Mouse (Mus musculus) CH12.LX (cell line): ENCODE data around the gene Urm1. TPM values are rescaled to one million over a fixed set of nuclear protein-coding genes. Genes with fewer than 3 reads are reported as not detected.

Experiments used
- DNase-seq: peaks from one replicate; pipeline ENCODE4 v3.0.0-alpha.2; 2013; ENCODE audit errors: extremely low read depth
- H3K27ac ChIP-seq: 2 replicates; pipeline ENCODE4 v1.5.1; 2012; ENCODE audit warnings: low read depth, mild to moderate bottlenecking, control low read depth, moderate library complexity; ENCODE audit not compliant: insufficient read depth
- H3K27me3 ChIP-seq: replicated peaks from 2 replicates; pipeline ENCODE3; 2012; ENCODE audit warnings: inconsistent platforms
- H3K36me3 ChIP-seq, 2 experiments: replicated peaks in 1 of 2; 2 replicates each; pipeline versions ENCODE3 to v1.6.1; 2012; ENCODE audit warnings: inconsistent platforms in 1 of 2, low read length in 1 of 2, mild to moderate bottlenecking in 1 of 2, mixed read lengths in 1 of 2, moderate library complexity in 1 of 2; ENCODE audit not compliant: control insufficient read depth in 1 of 2, insufficient read depth in 1 of 2
- H3K4me1 ChIP-seq, 2 experiments: 2 replicates each; pipeline ENCODE4 v1.6.1; 2012; ENCODE audit warnings: inconsistent platforms in 1 of 2, moderate library complexity in 1 of 2; ENCODE audit not compliant: insufficient read depth in 2 of 2, control insufficient read depth in 1 of 2
- H3K4me2 ChIP-seq: 2 replicates; pipeline ENCODE4 v1.6.1; 2012; ENCODE audit warnings: low read depth, mild to moderate bottlenecking, control low read depth; ENCODE audit not compliant: poor library complexity, insufficient read depth, severe bottlenecking
- H3K4me3 ChIP-seq, 3 experiments: fragments of 150-350 bp in 1 of 3; sonication (generic) in 1 of 3; replicated peaks in 1 of 3; 2 replicates each; pipeline versions ENCODE3 to v1.5.1; 2011 to 2012; ENCODE audit warnings: low read depth in 2 of 3, low read length in 2 of 3, mild to moderate bottlenecking in 2 of 3, moderate library complexity in 2 of 3, control low read depth in 1 of 3, improper control_type of control experiment in 1 of 3, inconsistent platforms in 1 of 3, mixed read lengths in 1 of 3; ENCODE audit not compliant: poor library complexity in 1 of 3
- H3K79me2 ChIP-seq: replicated peaks from 2 replicates; pipeline ENCODE4 v1.6.1; 2012; ENCODE audit warnings: mild to moderate bottlenecking, moderate library complexity; ENCODE audit not compliant: control insufficient read depth, poor library complexity, insufficient read depth, severe bottlenecking; ENCODE audit errors: extremely low read depth
- H3K9ac ChIP-seq: 2 replicates; pipeline ENCODE4 v1.6.1; 2012; ENCODE audit warnings: low read depth, mild to moderate bottlenecking, control low read depth, moderate library complexity; ENCODE audit not compliant: insufficient read depth
- H3K9me3 ChIP-seq: replicated peaks from 2 replicates; pipeline ENCODE3; 2012; ENCODE audit warnings: low read length, inconsistent platforms, mixed read lengths
- BHLHE40 ChIP-seq: IDR thresholded peaks from 2 replicates; pipeline ENCODE4 v1.6.1; 2011; ENCODE audit warnings: mild to moderate bottlenecking, low read depth, low read length, improper control_type of control experiment
- CHD1 ChIP-seq: IDR thresholded peaks from 2 replicates; pipeline ENCODE4 v1.6.1; 2012; ENCODE audit warnings: low read depth, low read length, improper control_type of control experiment, inconsistent platforms
- CHD2 ChIP-seq: IDR thresholded peaks from 2 replicates; pipeline ENCODE4 v1.6.1; 2011; ENCODE audit warnings: low read length, improper control_type of control experiment
- CTCF ChIP-seq, 2 experiments: IDR thresholded peaks in 1 of 2; conservative IDR thresholded peaks in 1 of 2; 2 replicates each; pipeline ENCODE4 v1.5.1; 2011 to 2012; ENCODE audit warnings: low read depth in 2 of 2, low read length in 2 of 2, improper control_type of control experiment in 1 of 2, inconsistent platforms in 1 of 2, mild to moderate bottlenecking in 1 of 2, moderate library complexity in 1 of 2
- E2F4 ChIP-seq: IDR thresholded peaks from 2 replicates; pipeline ENCODE4 v1.6.1; 2011; ENCODE audit warnings: low read depth, low read length, improper control_type of control experiment; ENCODE audit not compliant: insufficient replicate concordance
- ELF1 ChIP-seq: IDR thresholded peaks from 2 replicates; pipeline ENCODE4 v1.6.1; 2014; ENCODE audit warnings: low read depth, mild to moderate bottlenecking, inconsistent platforms, low read length, improper control_type of control experiment
- GABPA ChIP-seq: IDR thresholded peaks from 2 replicates; pipeline ENCODE4 v1.6.1; 2012; ENCODE audit warnings: low read depth, low read length, improper control_type of control experiment, inconsistent platforms; ENCODE audit not compliant: insufficient replicate concordance
- IRF4 ChIP-seq: IDR thresholded peaks from 2 replicates; pipeline ENCODE4 v1.6.1; 2014; ENCODE audit warnings: low read depth, mild to moderate bottlenecking, inconsistent platforms, low read length, improper control_type of control experiment
- KAT2A ChIP-seq: IDR thresholded peaks from 2 replicates; pipeline ENCODE4 v1.6.1; 2012; ENCODE audit warnings: low read length, improper control_type of control experiment, inconsistent platforms; ENCODE audit not compliant: insufficient replicate concordance
- MAFK ChIP-seq: IDR thresholded peaks from 2 replicates; pipeline ENCODE4 v1.6.1; 2011; ENCODE audit warnings: low read length, improper control_type of control experiment; ENCODE audit not compliant: insufficient replicate concordance
- MAX ChIP-seq: IDR thresholded peaks from 2 replicates; pipeline ENCODE4 v1.6.1; 2011; ENCODE audit warnings: low read length, improper control_type of control experiment
- MAZ ChIP-seq: IDR thresholded peaks from 2 replicates; pipeline ENCODE4 v1.6.1; 2012; ENCODE audit warnings: low read depth, mild to moderate bottlenecking, inconsistent platforms, low read length, improper control_type of control experiment, moderate library complexity
- MEF2A ChIP-seq: IDR thresholded peaks from 2 replicates; pipeline ENCODE4 v1.6.1; 2014; ENCODE audit warnings: low read depth, mild to moderate bottlenecking, inconsistent platforms, low read length, improper control_type of control experiment, borderline replicate concordance
- MXI1 ChIP-seq: IDR thresholded peaks from 2 replicates; pipeline ENCODE4 v1.6.1; 2011; ENCODE audit warnings: mild to moderate bottlenecking, low read depth, low read length, improper control_type of control experiment
- MYC ChIP-seq: IDR thresholded peaks from 2 replicates; pipeline ENCODE4 v1.6.1; 2011; ENCODE audit warnings: low read depth, mild to moderate bottlenecking, improper control_type of control experiment, low read length
- PAX5 ChIP-seq: IDR thresholded peaks from 2 replicates; pipeline ENCODE4 v1.6.1; 2012; ENCODE audit warnings: low read length, inconsistent platforms, mixed read lengths
- POLR2A ChIP-seq: IDR thresholded peaks from 2 replicates; pipeline ENCODE4 v1.6.1; 2011; ENCODE audit warnings: low read depth, mild to moderate bottlenecking, improper control_type of control experiment, low read length
- RAD21 ChIP-seq: IDR thresholded peaks from 2 replicates; pipeline ENCODE4 v1.6.1; 2011; ENCODE audit warnings: low read depth, mild to moderate bottlenecking, low read length, improper control_type of control experiment, moderate library complexity
- RCOR1 ChIP-seq: conservative IDR thresholded peaks from 2 replicates; pipeline ENCODE4 v1.6.1; 2012; ENCODE audit warnings: low read depth, mild to moderate bottlenecking, inconsistent platforms, low read length, improper control_type of control experiment
- SIN3A ChIP-seq: IDR thresholded peaks from 2 replicates; pipeline ENCODE4 v1.6.1; 2012; ENCODE audit warnings: low read length, improper control_type of control experiment, inconsistent platforms
- SMC3 ChIP-seq: IDR thresholded peaks from 2 replicates; pipeline ENCODE4 v1.6.1; 2011; ENCODE audit warnings: low read depth, low read length, improper control_type of control experiment
- TBP ChIP-seq: conservative IDR thresholded peaks from 2 replicates; pipeline ENCODE4 v1.6.1; 2011; ENCODE audit warnings: low read depth, low read length, improper control_type of control experiment
- TCF12 ChIP-seq: IDR thresholded peaks from 2 replicates; pipeline ENCODE4 v1.6.1; 2014; ENCODE audit warnings: low read depth, mild to moderate bottlenecking, inconsistent platforms, low read length, improper control_type of control experiment
- USF1 ChIP-seq: IDR thresholded peaks from 2 replicates; pipeline ENCODE4 v1.6.1; 2014; ENCODE audit warnings: low read depth, mild to moderate bottlenecking, inconsistent platforms, low read length, improper control_type of control experiment
- ZKSCAN1 ChIP-seq: IDR thresholded peaks from 2 replicates; pipeline ENCODE4 v1.6.1; 2012; ENCODE audit warnings: low read depth, inconsistent platforms, low read length, improper control_type of control experiment, borderline replicate concordance
- ZMIZ1 ChIP-seq: IDR thresholded peaks from 2 replicates; pipeline ENCODE4 v1.6.1; 2012; ENCODE audit warnings: low read depth, mild to moderate bottlenecking, inconsistent platforms, low read length, improper control_type of control experiment
- ZNF384 ChIP-seq: IDR thresholded peaks from 2 replicates; pipeline ENCODE4 v1.6.1; 2012; ENCODE audit warnings: low read depth, low read length, improper control_type of control experiment, inconsistent platforms
- dilution Hi-C: fragments of 300-500 bp; cut with MboI; formaldehyde crosslinking; loops from 2 replicates; pipeline ENCODE4 v1.14.3; 2020; ENCODE audit warnings: low sequenced_read_pairs; ENCODE audit not compliant: extremely low pct_unique_long_range_greater_than_20kb, extremely low pct_ligation_motif_present
- in situ Hi-C: fragments of 300-500 bp; cut with MboI; formaldehyde crosslinking; loops from 3 replicates; pipeline ENCODE4 v1.14.3; 2019; ENCODE audit warnings: low sequenced_read_pairs, low pct_ligation_motif_present, low pct_unique_long_range_greater_than_20kb, mixed read lengths
- polyA plus RNA-seq: library from polyadenylated mRNA; unstranded; fragments of >175 nt; gene quantifications from 2 replicates; pipeline ENCODE4 v1.2.1, GENCODE M21; 2012; ENCODE audit warnings: low read depth; ENCODE audit not compliant: insufficient read length
- total RNA-seq, 2 experiments: library from RNA; depleted of rRNA; stranded (reverse); fragments of 300-350 nt in 1 of 2; fragments of >200 nt in 1 of 2; gene quantifications; 2 replicates each; pipeline ENCODE4 v1.2.3; 2012 to 2014

Urm1 gene
- total and polyA plus RNA-seq, 3 experiments, result 25.6 to 31.9 (median 29.2) TPM

- Histone ChIP-seq H3K4me2 (no peak overlapping the region), H3K27ac (no peak overlapping the region), H3K79me2 (peaks cover 33% of the 10 kb centered on the region), H3K9ac (no peak overlapping the region), H3K36me3 (peaks cover 20 to 65% of the 10 kb centered on the region in 2 experiments), H3K4me3 (no peak overlapping the region), H3K9me3 (no peaks in the 10 kb centered on the region), H3K4me1 (peaks cover 5 to 13% of the 10 kb centered on the region in 2 experiments; a peak in 3 of 4 replicates), H3K27me3 (no peaks in the 10 kb centered on the region)
- dilution Hi-C loops (no loop called here), in situ Hi-C loops (no loop called here)
- DNase-seq, result no peak
- TF ChIP-seq POLR2A (no peak), ZKSCAN1 (no peak), CHD2 (no peak), ZNF384 (no peak), ELF1 (no peak), TCF12 (no peak), CTCF (conservative IDR thresholded peaks at IDR 0.05 in 1 of 2, IDR thresholded peaks at IDR 0.05 in 1 of 2; ENCODE audit: low read depth in 2 of 2, low read length in 2 of 2) (no peak), RAD21 (no peak), SIN3A (no peak), SMC3 (no peak), PAX5 (no peak), GABPA (no peak)
- TF ChIP-seq, all 38 proteins: peak for 0
These were observed 11.2 kb downstream of the Urm1 start for GRCm38 (mm10) chr2:29831106-29831505.

- H3K27ac ChIP-seq, result no peak overlapping the region
- dilution Hi-C loops, result no loop called here
These were observed 13.9 kb downstream of the Urm1 start for GRCm38 (mm10) chr2:29833796-29834195.

GRCm38 (mm10) chr2:29835391-29835899 is 15.6 kb downstream of the Urm1 start:
- Histone ChIP-seq H3K4me3 (no peak overlapping the region), H3K79me2 (peaks cover 3% of the 10 kb centered on the region), H3K9me3 (no peaks in the 10 kb centered on the region), H3K9ac (no peak overlapping the region), H3K27me3 (no peaks in the 10 kb centered on the region), H3K4me1 (peaks cover 0 to 10% of the 10 kb centered on the region in 2 experiments; a peak in 1 of 4 replicates), H3K4me2 (no peak overlapping the region), H3K36me3 (peaks cover 35 to 86% of the 10 kb centered on the region in 2 experiments), H3K27ac (no peak overlapping the region)
- DNase-seq, result no peak
- TF ChIP-seq USF1, result no peak
- TF ChIP-seq MAZ, result no peak
- no peak for TF ChIP-seq POLR2A
- no peak for TF ChIP-seq TBP
- no peak for TF ChIP-seq BHLHE40
- TF ChIP-seq MAX, result no peak
- no peak for TF ChIP-seq RCOR1
- TF ChIP-seq MYC, result no peak
- no peak for TF ChIP-seq SIN3A
- no peak for TF ChIP-seq CHD1
- no peak for TF ChIP-seq ZMIZ1
- no peak for TF ChIP-seq MAFK
- no peak for TF ChIP-seq IRF4
- TF ChIP-seq TCF12, result no peak
- TF ChIP-seq MXI1, result no peak
- no peak for TF ChIP-seq E2F4
- no peak for TF ChIP-seq PAX5
- no peak for TF ChIP-seq SMC3
- dilution Hi-C loops, result no loop called here
- in situ Hi-C loops, result no loop called here

More at GRCm38 (mm10) chr2:29833796-29834195, 13.9 kb downstream of the Urm1 start:
- no peak overlapping the region for H3K4me2 ChIP-seq
- no peak for DNase-seq
- H3K4me3 ChIP-seq, result no peak overlapping the region
- no peak overlapping the region for H3K9ac ChIP-seq
- no peaks in the 10 kb centered on the region for H3K27me3 ChIP-seq
- in situ Hi-C loops, result no loop called here
- H3K9me3 ChIP-seq, result no peaks in the 10 kb centered on the region
- peaks cover 33 to 82% of the 10 kb centered on the region in 2 experiments for H3K36me3 ChIP-seq
- peaks cover 0 to 6% of the 10 kb centered on the region in 2 experiments; a peak in 2 of 4 replicates for H3K4me1 ChIP-seq
- peaks cover 16% of the 10 kb centered on the region for H3K79me2 ChIP-seq
- TF ChIP-seq KAT2A (no peak), MEF2A (no peak)
